Mouse (Mus musculus) stomach, embryonic 16.5 days (tissue): Measurements from ENCODE around the gene Gm6588. TPM values are rescaled to one million over a fixed set of nuclear protein-coding genes. Genes with fewer than 3 reads are reported as not detected.
"Not testable (repeated sequence)": the region's sequence is repeated elsewhere in the genome, so short reads cannot be mapped to it uniquely, and the experiment has no call there.

Experiments used
- ATAC-seq: fragments of 200-750 bp; cut with Nextera tagmentation; 2 replicates; pipeline ENCODE4 v1.8.0; 2017; ENCODE audit warnings: moderate number of reproducible peaks, moderate TSS enrichment; ENCODE audit not compliant: insufficient read depth, low FRiP score
- H3K27ac ChIP-seq: fragments of 300-500 bp; sonication (generic); 2 replicates; pipeline ENCODE4 v1.5.1; 2014; ENCODE audit warnings: low read length
- H3K27me3 ChIP-seq: fragments of 300-500 bp; sonication (generic); 2 replicates; pipeline ENCODE4 v1.6.1; 2014; ENCODE audit warnings: low read length, control low read depth, mixed read lengths; ENCODE audit not compliant: control insufficient read depth, insufficient read depth
- H3K36me3 ChIP-seq: fragments of 300-500 bp; sonication (generic); 2 replicates; pipeline ENCODE4 v1.6.1; 2014; ENCODE audit warnings: low read length; ENCODE audit not compliant: control insufficient read depth, insufficient read depth
- H3K4me1 ChIP-seq: fragments of 300-500 bp; sonication (generic); 2 replicates; pipeline ENCODE4 v1.6.1; 2014; ENCODE audit warnings: low read length, control low read depth, mixed read lengths; ENCODE audit not compliant: control insufficient read depth, insufficient read depth
- H3K4me2 ChIP-seq: fragments of 300-500 bp; sonication (generic); 2 replicates; pipeline ENCODE4 v1.6.1; 2014; ENCODE audit warnings: low read depth, low read length, mixed read lengths
- H3K4me3 ChIP-seq: fragments of 300-500 bp; sonication (generic); replicated peaks from 2 replicates; pipeline ENCODE4 v1.5.1; 2014; ENCODE audit warnings: mild to moderate bottlenecking, low read length
- H3K9ac ChIP-seq: fragments of 300-500 bp; sonication (generic); 2 replicates; pipeline ENCODE4 v1.6.1; 2014; ENCODE audit warnings: low read length
- H3K9me3 ChIP-seq: fragments of 300-500 bp; sonication (generic); replicated peaks from 2 replicates; pipeline ENCODE4 v1.6.1; 2016; ENCODE audit warnings: low read length, control low read depth; ENCODE audit not compliant: control insufficient read depth
- WGBS: fragments of 180-500 bp; shearing (Covaris S2); extraction: QIAGEN DNeasy Blood & Tissue Kit; methylation state at CpG from one replicate; pipeline ENCODE4 v1.1.7; 2014; 5-methylcytosine and 5-hydroxymethylcytosine counted together
- polyA plus RNA-seq: library from polyadenylated mRNA; unstranded; fragments of >200 nt; fragmentation: Nextera tagmentation; extraction: Ambion mirVana; gene quantifications from 2 replicates; pipeline ENCODE4 v1.2.1, GENCODE M21; 2015

The Gm6588 gene
- polyA plus RNA-seq = 0.09 TPM in 1 of 2 replicates, not detected in the other

DNA sequence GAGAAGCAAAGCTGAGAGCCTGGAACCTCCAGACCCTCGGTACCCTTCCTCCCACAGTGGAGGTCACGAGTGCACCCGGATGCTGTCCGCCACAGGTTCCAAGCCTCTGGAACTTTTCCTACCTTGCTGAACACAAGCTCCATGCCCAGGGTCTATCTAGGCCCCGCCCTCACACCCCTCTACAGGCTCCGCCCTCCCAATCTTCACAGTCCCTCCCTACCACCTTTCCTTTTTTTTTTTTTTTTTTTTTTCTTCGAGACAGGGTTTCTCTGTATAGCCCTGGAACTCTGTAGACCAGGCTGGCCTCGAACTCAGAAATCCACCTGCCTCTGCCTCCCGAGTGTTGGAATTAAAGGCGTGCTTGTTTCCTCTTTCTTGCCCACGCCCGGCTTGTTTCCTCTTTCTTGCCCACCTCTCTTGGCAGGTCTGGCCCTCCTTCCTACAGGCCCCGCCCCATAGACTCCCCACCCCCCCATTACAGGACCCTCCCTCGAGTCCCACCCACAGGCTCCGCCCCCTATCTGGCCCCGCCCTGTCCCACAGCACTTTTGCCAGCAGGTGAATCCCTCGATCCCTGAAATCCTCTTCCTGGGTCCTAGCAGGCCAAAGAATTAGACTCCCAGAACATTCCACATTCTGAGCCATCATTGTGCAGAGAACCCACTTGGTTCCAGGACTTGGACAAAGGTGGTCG is at the start of gene Gm6588:
TSS of gene Gm6588 (plus strand) at position 680 of the 694 bp plus-strand sequence.
- Histone ChIP-seq H3K4me1 (no peaks in the 10 kb centered on the region), H3K36me3 (no peaks in the 10 kb centered on the region), H3K4me2 (no peak within 1 kb of the TSS), H3K4me3 (no peak within 1 kb of the TSS), H3K9me3 (no peaks in the 10 kb centered on the region), H3K27ac (no peak within 1 kb of the TSS), H3K9ac (no peak within 1 kb of the TSS), H3K27me3 (no peaks in the 10 kb centered on the region)
- no peak for ATAC-seq
- WGBS = 64% methylated on average over 18 of the region's 18 CpGs

DNA sequence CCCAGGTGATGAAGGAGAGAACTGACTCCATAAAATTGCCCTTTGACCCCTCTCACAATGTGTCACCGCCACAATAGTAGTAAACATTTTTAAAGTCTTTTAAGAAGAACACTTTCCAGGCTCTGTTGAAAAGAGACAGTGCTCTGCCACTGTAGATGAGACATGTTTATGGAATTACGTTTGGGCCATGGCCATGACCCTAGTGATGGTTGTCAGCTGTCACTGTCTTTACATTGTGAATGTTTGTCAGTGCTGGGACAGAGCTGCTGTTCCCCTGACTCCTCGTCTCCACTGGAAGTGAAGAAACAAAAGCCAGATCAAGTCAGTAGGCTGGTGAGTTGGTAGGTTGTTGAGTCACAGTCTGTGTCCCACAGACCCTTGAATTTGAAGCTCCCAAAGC is 46.8 kb upstream of the Gm6588 start:
- Histone ChIP-seq H3K4me1 (no peaks in the 10 kb centered on the region), H3K27me3 (no peaks in the 10 kb centered on the region), H3K4me3 (no peak overlapping the region), H3K27ac (no peak overlapping the region), H3K4me2 (no peak overlapping the region), H3K9ac (no peak overlapping the region), H3K9me3 (no peaks in the 10 kb centered on the region), H3K36me3 (no peaks in the 10 kb centered on the region)
- ATAC-seq = 0 out of 2 replicates have a peak, but pooled peaks have one; percentile 40
- 30% methylated on average over 3 of the region's 3 CpGs for WGBS

DNA sequence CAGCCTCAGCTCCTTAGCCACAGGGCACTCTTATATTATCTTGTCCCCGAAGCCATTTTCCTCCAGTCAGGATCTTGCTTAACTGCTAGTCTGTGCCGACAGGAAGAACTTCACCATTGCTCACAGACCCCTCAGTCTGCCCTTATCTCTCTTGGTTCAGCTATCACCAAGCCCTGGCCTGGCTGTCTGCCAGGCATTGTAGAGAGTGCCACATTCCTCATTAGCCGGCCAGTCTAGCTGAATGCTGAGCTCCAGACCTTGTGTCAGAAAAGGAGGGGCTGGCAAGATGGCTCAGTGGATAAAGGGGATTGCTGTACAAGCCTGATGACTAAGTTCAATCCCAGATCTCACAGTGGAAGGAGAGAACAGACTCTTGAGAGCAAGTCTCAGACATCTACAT is 43.2 kb upstream of the Gm6588 start:
- Histone ChIP-seq H3K27me3 (no peaks in the 10 kb centered on the region), H3K9ac (no peak overlapping the region), H3K27ac (no peak overlapping the region), H3K4me1 (no peaks in the 10 kb centered on the region), H3K4me2 (no peak overlapping the region), H3K9me3 (no peaks in the 10 kb centered on the region), H3K4me3 (no peak overlapping the region), H3K36me3 (no peaks in the 10 kb centered on the region)
- ATAC-seq = no peak
- WGBS = 49% methylated on average over 3 of the region's 3 CpGs

DNA sequence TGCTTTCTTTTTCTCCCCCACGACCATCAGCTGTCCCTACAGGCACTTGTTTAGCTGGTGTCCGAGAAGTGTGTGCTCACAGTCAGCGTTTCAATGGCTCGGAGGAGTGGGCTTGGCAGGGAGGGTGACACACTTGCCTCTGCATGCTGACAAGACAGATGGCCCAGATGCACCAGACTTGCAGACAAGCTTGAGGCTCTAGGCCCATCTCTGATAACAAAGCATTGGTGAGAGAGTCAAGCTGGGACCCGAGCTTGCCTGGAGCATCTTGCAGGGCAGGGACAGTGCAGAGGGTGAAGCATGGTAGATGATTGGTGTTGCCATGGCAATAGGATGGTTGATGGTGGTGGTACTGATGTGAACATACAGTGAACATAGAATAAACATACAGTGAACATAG is 40.0 kb upstream of the Gm6588 start:
- no peaks in the 10 kb centered on the region for H3K27me3 ChIP-seq
- H3K4me1 ChIP-seq = no peaks in the 10 kb centered on the region
- no peak overlapping the region for H3K4me3 ChIP-seq
- H3K9me3 ChIP-seq = no peaks in the 10 kb centered on the region
- no peak overlapping the region for H3K27ac ChIP-seq
- H3K9ac ChIP-seq = no peak overlapping the region
- H3K36me3 ChIP-seq = no peaks in the 10 kb centered on the region
- ATAC-seq = no peak
- WGBS = 49% methylated on average over 5 of the region's 5 CpGs
- H3K4me2 ChIP-seq = no peak overlapping the region

DNA sequence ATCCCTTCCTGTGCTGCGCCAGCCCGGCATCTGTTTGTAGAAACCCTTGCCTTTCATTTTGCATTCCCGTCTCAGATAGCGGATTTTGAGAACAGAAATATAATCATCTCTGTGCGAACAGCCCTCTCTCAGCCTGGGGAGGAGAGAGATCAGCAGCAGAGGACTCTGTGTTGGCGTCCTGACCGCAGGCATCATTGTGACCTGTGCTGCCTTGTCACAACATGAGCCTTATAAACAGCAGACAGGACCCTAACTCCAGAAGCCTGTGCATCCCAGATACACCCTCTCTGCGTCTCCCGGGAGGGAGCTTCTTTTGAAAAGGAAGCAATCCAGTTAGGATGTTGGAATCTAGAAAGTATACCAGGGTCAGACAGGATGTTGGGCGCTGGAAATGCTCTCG is 38.2 kb upstream of the Gm6588 start:
- Histone ChIP-seq H3K27me3 (no peaks in the 10 kb centered on the region), H3K9me3 (no peaks in the 10 kb centered on the region), H3K4me2 (no peak overlapping the region), H3K36me3 (no peaks in the 10 kb centered on the region), H3K4me1 (no peaks in the 10 kb centered on the region), H3K4me3 (no peak overlapping the region), H3K9ac (no peak overlapping the region), H3K27ac (no peak overlapping the region)
- no peak for ATAC-seq
- 30% methylated on average over 11 of the region's 11 CpGs for WGBS

DNA sequence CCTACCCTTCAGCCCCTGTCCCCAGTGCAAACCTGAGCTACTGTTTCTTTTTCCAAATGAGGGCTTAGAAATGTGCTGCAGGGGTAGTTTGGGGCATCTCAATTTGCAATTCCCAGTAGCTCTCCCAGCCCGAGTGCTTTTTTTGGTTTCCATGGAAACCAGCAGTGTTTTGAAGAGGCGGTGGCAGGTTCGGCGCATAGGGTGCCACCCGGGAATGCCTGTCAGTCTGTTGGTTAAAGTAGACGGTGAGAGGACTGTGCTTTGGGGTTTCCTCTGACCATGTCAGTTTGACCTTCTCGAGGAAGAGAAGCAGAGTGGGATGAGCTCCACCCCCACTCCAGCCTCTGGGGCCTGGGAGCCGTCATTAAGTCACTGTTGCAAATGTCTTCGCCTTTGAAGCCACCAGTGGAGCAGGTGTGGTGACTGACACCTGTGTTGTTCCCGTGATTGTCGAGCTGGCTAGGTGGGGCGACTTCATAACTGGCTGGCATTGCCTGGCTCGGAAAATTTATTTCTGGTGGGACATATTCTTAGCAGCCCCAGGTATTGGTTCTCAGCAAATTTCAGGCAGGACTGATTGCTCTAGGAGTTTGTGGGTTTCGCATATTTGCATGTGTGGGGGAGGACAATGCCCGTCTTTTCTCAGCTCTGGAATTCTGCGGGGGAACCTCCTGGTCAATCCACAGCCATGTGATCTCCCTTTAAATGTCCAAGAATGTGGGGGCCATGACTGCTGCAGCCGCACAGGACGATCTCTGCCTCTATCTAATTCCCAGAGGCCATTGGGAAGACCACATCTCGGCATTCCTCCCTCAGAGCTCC is 37.5 kb upstream of the Gm6588 start:
- Histone ChIP-seq H3K27ac (no peak overlapping the region), H3K9ac (no peak overlapping the region), H3K4me2 (no peak overlapping the region), H3K4me3 (no peak overlapping the region), H3K27me3 (no peaks in the 10 kb centered on the region), H3K4me1 (no peaks in the 10 kb centered on the region), H3K9me3 (no peaks in the 10 kb centered on the region), H3K36me3 (no peaks in the 10 kb centered on the region)
- no peak for ATAC-seq
- WGBS = 9% methylated on average over 19 of the region's 19 CpGs

DNA sequence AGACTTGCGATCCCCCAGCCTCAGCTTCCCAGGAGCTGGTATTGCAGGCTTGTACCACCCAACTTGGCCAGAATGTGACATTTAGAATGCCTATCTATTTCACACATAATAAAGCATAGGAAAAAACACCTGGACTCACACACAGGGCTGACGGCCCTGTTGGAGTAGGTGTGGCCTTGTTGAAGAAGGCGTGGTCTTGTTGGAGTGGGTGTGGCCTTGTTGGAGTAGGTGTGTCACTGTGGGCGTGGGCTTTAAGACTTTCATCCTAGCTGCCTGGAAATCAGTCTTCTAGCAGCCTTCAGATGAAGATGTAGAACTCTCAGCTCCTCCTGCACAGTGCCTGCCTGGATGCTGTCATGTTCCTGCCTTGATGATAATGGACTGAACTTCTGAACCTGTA is 36.4 kb upstream of the Gm6588 start:
- not testable (repeated sequence) for H3K4me1 ChIP-seq, ATAC-seq, H3K36me3 ChIP-seq, H3K9ac ChIP-seq, H3K4me3 ChIP-seq, H3K9me3 ChIP-seq, H3K27me3 ChIP-seq, H3K4me2 ChIP-seq, H3K27ac ChIP-seq
- WGBS = 78% methylated on average over 4 of the region's 4 CpGs

DNA sequence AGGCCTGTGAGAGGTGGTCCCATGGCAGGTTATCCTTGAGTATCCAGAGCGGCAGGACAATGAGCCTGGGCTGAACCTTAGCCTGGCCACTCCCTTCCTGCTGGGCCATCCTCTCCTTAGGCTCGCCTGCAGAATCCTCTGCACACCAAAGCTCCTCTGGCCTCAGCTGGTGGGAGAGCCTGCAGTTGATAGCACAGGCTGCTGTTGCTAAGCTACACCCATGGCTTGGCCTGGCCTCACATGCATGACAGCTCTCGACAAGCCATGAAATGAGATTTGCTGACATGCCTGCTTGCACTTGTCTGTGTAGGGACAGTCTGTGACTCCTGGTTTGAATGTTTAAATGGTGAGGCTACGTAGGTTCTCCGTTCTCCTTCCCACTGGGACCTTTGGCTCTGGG is 32.6 kb upstream of the Gm6588 start:
- Histone ChIP-seq H3K4me2 (no peak overlapping the region), H3K4me1 (no peaks in the 10 kb centered on the region), H3K27ac (no peak overlapping the region)

DNA sequence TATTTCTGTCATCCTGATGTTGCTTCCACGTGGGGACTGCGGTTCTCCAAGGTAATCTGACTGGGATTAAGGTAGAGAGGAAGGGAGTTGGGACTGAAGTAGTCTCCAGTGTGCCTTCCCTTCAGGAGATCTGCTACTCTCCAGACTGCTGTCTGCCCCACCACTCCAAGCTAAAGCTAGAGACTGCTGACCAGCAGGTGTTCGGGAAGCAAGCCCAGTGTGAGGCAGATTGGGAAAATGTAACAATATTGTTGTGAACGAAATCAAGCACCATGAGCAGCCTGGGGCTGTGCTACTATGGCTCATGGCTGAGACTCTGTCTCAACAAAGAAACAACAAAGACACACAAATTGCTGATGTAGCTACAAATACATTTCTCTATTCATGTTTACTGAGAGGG is 31.2 kb upstream of the Gm6588 start:
- Histone ChIP-seq H3K4me1 (no peaks in the 10 kb centered on the region), H3K9ac (no peak overlapping the region), H3K4me3 (no peak overlapping the region), H3K27me3 (peaks cover 4% of the 10 kb centered on the region; the same call in 1 of the 2 replicates), H3K27ac (no peak overlapping the region), H3K9me3 (no peaks in the 10 kb centered on the region), H3K4me2 (no peak overlapping the region), H3K36me3 (no peaks in the 10 kb centered on the region)
- ATAC-seq = no peak
- WGBS = 56% methylated on average over 4 of the region's 4 CpGs

More for the DNA sequence above, 32.6 kb upstream of the Gm6588 start:
- no peaks in the 10 kb centered on the region for H3K9me3 ChIP-seq
- WGBS = 59% methylated on average over 5 of the region's 5 CpGs
- no peak overlapping the region for H3K4me3 ChIP-seq
- no peak overlapping the region for H3K9ac ChIP-seq
- peaks cover 4% of the 10 kb centered on the region; the same call in 1 of the 2 replicates for H3K27me3 ChIP-seq
- no peaks in the 10 kb centered on the region for H3K36me3 ChIP-seq
- no peak for ATAC-seq
